Mouse (Mus musculus) thymus, adult 2 months (tissue): Measurements from ENCODE around the gene Rxylt1.

Experiments
- CTCF ChIP-seq: fragments of 200-500 bp; IDR thresholded peaks from 2 replicates; pipeline ENCODE4 v1.5.1; 2012; ENCODE audit warnings: mild to moderate bottlenecking, control low read depth, low read length, moderate library complexity, borderline replicate concordance; ENCODE audit not compliant: control insufficient read depth, poor library complexity, insufficient read depth; ENCODE audit errors: extremely low read depth
- POLR2A ChIP-seq: fragments of 200-500 bp; IDR thresholded peaks from 2 replicates; pipeline ENCODE4 v1.6.1; 2012; ENCODE audit warnings: mild to moderate bottlenecking, low read length, control low read depth, moderate library complexity; ENCODE audit not compliant: control insufficient read depth, poor library complexity, insufficient read depth; ENCODE audit errors: extremely low read depth

GRCm38 (mm10) chr10:122096980-122097844, at the start of gene Rxylt1:
- TF ChIP-seq POLR2A (peak; percentile 44), CTCF (no peak; the same call in none of the 2 replicates)
